Mouse (Mus musculus): Measurements from ENCODE around the gene Tmem200a. TPM values are rescaled to one million over a fixed set of nuclear protein-coding genes. Genes with fewer than 3 reads are reported as not detected.
"Not testable (repeated sequence)": the region's sequence is repeated elsewhere in the genome, so short reads cannot be mapped to it uniquely, and the experiment has no call there.

Gene Tmem200a
- polyA plus RNA-seq, 1 experiment = not detected

DNA sequence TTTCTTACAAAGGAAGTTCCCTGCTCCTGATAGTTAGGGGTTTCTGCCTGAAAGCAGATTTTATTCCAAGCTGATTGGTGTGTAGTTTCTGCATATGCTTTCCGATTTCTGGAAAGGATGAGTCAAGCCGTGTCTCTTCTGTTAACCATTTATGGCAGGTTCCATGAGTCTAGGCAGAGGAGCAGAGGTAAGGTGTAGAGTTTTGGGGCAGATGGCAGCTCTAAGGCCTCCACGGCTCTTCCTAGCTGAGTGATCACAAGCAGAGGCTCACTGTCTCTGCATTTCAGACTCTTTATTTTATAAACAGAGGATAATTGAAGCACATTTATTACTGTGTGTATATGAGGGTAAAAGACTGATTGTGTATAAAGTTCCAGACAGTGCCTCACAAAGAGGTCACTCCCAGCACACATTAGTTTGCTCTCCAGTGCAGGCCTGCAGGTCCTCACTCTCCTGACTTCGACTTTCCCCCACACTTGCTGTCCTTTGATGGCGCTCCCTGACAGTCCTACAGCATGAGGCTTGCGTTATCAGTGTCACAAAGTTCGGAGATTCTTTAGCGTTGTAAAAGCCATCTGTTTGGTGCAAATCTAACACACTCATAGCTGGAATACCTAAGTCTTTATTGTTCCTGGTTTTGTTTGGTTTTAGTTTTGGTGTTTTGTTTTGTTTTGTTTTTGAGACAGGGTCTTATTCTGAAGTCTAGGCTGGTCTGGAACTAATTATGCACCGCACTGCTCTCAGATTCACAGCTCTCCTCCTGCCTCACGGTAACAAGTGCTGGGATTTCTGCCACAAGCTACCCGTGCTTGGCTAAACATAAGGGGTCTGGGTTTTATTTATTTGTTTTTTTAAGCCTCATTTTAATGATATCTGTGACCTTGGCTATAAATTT lies 151.1 kb downstream of the Tmem200a start:
- Histone ChIP-seq H3K27ac (ENCODE audit: insufficient read depth, low read depth, low read length) (no peak overlapping the region), H3K4me1 (ENCODE audit: control insufficient read depth, insufficient read depth, low read length) (peaks cover 7% of the 10 kb centered on the region), H3K4me3 (ENCODE audit: insufficient read depth, low read depth, low read length) (no peak overlapping the region)
- TF ChIP-seq POLR2A (IDR thresholded peaks at IDR 0.05; ENCODE audit: insufficient read depth, low read depth, low read length) (no peak), CTCF (IDR thresholded peaks at IDR 0.05; ENCODE audit: insufficient read depth, low read depth, low read length) (no peak)
- 76% methylated on average over 11 of the region's 11 CpGs for WGBS

DNA sequence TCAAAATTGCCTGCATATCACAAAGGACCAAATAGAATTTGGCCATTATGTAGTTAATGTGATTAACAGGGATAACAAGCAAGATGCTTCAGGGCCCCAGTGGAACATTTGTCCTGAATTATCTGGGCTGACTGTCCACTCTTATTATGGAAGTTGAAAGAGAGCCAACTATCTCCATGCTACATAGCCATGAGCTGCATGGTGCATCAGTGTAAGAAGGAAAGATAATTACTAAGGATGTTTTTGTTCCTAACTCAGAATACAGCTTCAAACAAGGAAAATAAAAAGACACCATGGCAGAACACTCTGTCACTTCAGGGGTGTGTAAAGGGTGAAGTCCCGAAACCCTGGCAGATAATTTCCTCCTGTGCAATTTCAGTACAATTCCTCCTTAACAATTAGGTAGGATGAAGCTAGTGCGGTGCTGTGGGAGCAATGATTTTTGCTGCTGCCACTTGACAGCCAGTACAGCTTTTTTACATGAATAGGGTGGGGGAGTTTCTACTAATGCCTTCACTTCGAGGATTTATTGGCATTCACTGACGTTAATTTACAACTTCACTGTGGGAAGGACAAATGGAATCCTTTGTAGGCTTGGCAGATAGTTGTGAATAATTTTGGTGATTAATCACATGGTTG lies 158.1 kb downstream of the Tmem200a start:
- 18% methylated on average over 4 of the region's 4 CpGs for WGBS
- no peak overlapping the region for H3K4me3 ChIP-seq (ENCODE audit: insufficient read depth, low read depth, low read length)
- TF ChIP-seq CTCF (IDR thresholded peaks at IDR 0.05; ENCODE audit: insufficient read depth, low read depth, low read length) (no peak), POLR2A (IDR thresholded peaks at IDR 0.05; ENCODE audit: insufficient read depth, low read depth, low read length) (no peak)
- no peaks in the 10 kb centered on the region for H3K4me1 ChIP-seq (ENCODE audit: control insufficient read depth, insufficient read depth, low read length)
- no peak overlapping the region for H3K27ac ChIP-seq (ENCODE audit: insufficient read depth, low read depth, low read length)

DNA sequence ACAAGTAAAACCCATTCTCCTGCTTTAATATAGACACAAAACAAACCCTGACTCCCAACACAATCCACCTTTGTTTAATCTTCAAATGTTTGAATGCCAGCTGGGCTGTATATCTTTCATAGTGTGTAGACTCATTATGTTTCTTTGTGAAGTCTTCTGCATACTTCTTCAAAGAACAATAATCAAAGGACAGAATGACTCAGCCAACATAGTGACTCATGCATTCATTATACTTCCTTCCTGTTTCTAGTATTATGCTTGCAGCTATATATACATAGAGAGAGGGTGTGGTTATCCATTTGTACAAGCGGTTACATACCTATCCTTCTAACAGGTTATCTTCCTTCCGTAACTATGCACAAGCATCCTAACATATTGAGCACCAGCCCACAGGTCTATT lies 160.7 kb downstream of the Tmem200a start:
- H3K4me3 ChIP-seq (ENCODE audit: insufficient read depth, low read depth, low read length) = no peak overlapping the region
- no peaks in the 10 kb centered on the region for H3K4me1 ChIP-seq (ENCODE audit: control insufficient read depth, insufficient read depth, low read length)
- no peak for TF ChIP-seq POLR2A (IDR thresholded peaks at IDR 0.05; ENCODE audit: insufficient read depth, low read depth, low read length)
- TF ChIP-seq CTCF (IDR thresholded peaks at IDR 0.05; ENCODE audit: insufficient read depth, low read depth, low read length) = no peak
- WGBS = 46% methylated on average over 2 of the region's 2 CpGs
- no peak overlapping the region for H3K27ac ChIP-seq (ENCODE audit: insufficient read depth, low read depth, low read length)

DNA sequence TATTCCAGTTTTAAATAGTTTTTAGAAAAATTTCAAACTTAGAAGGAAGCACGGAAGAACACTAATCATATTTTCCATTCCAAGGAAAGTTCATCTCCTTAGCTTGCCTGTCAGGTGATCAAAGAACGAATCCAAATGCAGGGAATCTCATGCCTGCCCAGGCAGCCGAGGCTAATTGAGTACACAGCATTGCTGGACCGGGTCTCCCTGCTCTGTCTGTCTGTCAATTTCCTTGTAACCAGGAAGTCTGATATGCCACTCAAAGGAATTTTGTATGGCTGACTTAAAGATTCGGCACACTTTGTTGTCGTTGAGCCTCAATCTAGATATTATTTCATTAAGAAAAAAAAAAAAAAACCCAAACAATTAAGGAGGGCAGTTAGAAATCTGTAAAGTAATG lies 168.6 kb downstream of the Tmem200a start:
- Histone ChIP-seq H3K4me3 (ENCODE audit: insufficient read depth, low read depth, low read length) (no peak overlapping the region), H3K27ac (ENCODE audit: insufficient read depth, low read depth, low read length) (no peak overlapping the region), H3K4me1 (ENCODE audit: control insufficient read depth, insufficient read depth, low read length) (no peaks in the 10 kb centered on the region)
- no peak for TF ChIP-seq POLR2A (IDR thresholded peaks at IDR 0.05; ENCODE audit: insufficient read depth, low read depth, low read length)
- no peak for TF ChIP-seq CTCF (IDR thresholded peaks at IDR 0.05; ENCODE audit: insufficient read depth, low read depth, low read length)
- WGBS = 60% methylated on average over 6 of the region's 6 CpGs

DNA sequence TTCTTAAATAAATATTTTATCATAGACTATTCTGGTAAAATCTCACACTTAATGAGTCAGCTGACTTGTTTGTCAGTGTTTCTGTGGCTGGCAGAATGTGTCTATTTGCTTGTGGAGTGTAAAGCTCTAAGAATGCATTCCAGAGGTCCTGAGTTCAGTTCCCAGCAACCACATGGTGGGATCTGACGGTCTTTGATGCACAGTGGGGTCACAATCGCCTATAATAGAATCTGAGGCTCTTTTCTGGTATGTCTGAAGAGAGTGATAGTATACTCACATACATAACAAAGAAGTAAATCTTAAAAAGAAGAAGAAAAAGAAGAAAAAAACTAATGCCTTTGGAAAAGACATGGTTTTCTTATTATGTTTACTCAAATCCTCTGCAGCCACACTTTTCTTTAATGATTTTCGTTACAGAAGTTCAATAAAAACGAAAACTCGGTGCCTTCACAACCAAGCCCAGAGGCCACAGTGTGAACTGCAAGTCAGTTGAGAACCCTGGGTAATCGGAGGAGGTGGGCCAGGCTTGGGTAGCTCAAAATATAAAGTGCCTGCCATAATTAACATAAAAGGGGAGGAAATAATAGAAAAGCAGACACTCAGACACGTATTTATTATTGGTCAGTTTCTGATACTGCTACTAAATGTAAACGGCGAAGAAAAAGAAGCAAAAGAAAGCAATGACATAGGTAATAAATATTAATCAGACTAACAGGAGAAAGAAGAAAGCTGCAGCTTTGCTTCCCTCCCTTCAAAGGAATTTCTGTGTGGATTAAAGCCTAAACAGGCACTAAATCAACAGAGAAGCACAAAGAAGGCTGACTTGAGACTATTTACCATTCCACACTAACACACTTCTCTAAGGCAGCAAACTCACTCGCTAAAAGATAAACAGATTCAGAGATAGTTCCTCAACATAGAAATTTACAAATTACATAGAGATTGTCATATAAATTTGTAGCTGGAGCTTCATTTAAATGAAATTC lies 170.5 kb downstream of the Tmem200a start:
- Histone ChIP-seq H3K27ac (ENCODE audit: insufficient read depth, low read depth, low read length) (no peak overlapping the region), H3K4me3 (ENCODE audit: insufficient read depth, low read depth, low read length) (no peak overlapping the region), H3K4me1 (ENCODE audit: control insufficient read depth, insufficient read depth, low read length) (no peaks in the 10 kb centered on the region)
- 55% methylated on average over 10 of the region's 10 CpGs for WGBS
- no peak for TF ChIP-seq CTCF (IDR thresholded peaks at IDR 0.05; ENCODE audit: insufficient read depth, low read depth, low read length)
- no peak for TF ChIP-seq POLR2A (IDR thresholded peaks at IDR 0.05; ENCODE audit: insufficient read depth, low read depth, low read length)

DNA sequence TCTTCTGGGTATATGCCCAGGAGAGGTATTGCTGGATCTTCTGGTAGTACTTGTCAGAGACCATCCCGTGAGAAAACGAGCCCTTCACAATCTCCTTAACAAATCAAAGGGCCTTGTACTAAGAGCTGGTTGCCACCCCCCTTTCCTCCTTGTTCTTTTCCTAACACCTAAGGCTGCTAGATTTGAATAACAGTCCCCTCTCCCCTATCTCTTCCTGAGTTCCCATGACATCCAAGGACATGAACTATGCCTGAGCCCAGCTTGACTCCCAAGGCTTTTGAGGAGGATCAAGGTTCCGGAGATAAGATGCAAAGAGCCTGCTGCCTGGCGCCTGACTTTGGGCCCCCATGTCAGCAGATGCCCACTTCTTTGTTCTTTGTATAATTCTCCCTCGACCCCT lies 184.7 kb downstream of the Tmem200a start:
- not testable (repeated sequence) for H3K27ac ChIP-seq (ENCODE audit: insufficient read depth, low read depth, low read length); H3K4me3 ChIP-seq (ENCODE audit: insufficient read depth, low read depth, low read length); H3K4me1 ChIP-seq (ENCODE audit: control insufficient read depth, insufficient read depth, low read length)
- WGBS = 88% methylated on average over 5 of the region's 5 CpGs

DNA sequence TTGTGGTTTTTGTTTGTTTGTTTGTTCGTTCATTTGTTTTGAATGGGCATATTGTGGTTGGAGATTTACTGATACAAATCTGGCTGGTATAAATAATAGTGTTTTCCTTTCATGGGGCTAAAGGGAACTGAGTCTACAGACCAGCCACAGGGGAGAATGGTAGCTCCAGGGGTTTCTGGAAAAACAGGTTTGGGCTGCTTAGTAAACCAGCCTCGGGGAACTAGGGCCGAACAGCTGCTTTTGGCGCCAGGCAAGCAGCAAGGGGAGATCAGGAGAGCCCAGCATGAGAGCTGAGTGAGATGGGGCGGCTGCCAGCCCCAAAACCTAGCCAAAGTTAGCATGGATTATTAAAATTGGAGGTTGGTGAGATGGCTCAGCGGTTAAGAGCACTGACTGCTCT lies 191.6 kb downstream of the Tmem200a start:
- 70% methylated on average over 6 of the region's 6 CpGs for WGBS
- Histone ChIP-seq H3K27ac (ENCODE audit: insufficient read depth, low read depth, low read length) (no peak overlapping the region), H3K4me3 (ENCODE audit: insufficient read depth, low read depth, low read length) (no peak overlapping the region), H3K4me1 (ENCODE audit: control insufficient read depth, insufficient read depth, low read length) (no peaks in the 10 kb centered on the region)
- no peak for TF ChIP-seq CTCF (IDR thresholded peaks at IDR 0.05; ENCODE audit: insufficient read depth, low read depth, low read length)
- no peak for TF ChIP-seq POLR2A (IDR thresholded peaks at IDR 0.05; ENCODE audit: insufficient read depth, low read depth, low read length)

DNA sequence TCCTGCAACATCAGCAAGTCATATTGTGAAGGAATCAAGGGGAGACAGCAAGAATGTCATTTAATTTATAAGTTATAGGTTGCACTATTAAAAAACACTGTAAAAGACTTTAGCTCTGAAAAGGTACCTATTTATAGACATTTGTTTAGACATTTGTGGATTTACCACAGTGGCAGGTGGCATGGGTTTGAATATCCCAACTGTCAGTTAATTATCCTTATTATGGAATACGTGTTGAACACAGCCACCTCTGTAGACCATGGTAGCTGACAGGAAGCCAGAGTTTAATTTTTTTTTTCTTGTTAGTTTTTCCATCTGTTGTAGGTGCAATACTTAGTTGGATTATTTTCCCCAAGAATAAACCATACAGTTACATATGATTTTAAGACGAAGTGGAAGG lies 194.3 kb downstream of the Tmem200a start:
- TF ChIP-seq POLR2A (IDR thresholded peaks at IDR 0.05; ENCODE audit: insufficient read depth, low read depth, low read length) = no peak
- no peak for TF ChIP-seq CTCF (IDR thresholded peaks at IDR 0.05; ENCODE audit: insufficient read depth, low read depth, low read length)
- Histone ChIP-seq H3K4me3 (ENCODE audit: insufficient read depth, low read depth, low read length) (no peak overlapping the region), H3K4me1 (ENCODE audit: control insufficient read depth, insufficient read depth, low read length) (no peaks in the 10 kb centered on the region), H3K27ac (ENCODE audit: insufficient read depth, low read depth, low read length) (no peak overlapping the region)
- 92% methylated on average over 2 of the region's 2 CpGs for WGBS
